Mouse (Mus musculus): ENCODE results near the gene Fkbpl. TPM values are rescaled to one million over a fixed set of nuclear protein-coding genes. Genes with fewer than 3 reads are reported as not detected.

The Fkbpl gene
- total and polyA plus RNA-seq, 3 experiments: 6.4 to 7.0 TPM; not detected in 1

DNA sequence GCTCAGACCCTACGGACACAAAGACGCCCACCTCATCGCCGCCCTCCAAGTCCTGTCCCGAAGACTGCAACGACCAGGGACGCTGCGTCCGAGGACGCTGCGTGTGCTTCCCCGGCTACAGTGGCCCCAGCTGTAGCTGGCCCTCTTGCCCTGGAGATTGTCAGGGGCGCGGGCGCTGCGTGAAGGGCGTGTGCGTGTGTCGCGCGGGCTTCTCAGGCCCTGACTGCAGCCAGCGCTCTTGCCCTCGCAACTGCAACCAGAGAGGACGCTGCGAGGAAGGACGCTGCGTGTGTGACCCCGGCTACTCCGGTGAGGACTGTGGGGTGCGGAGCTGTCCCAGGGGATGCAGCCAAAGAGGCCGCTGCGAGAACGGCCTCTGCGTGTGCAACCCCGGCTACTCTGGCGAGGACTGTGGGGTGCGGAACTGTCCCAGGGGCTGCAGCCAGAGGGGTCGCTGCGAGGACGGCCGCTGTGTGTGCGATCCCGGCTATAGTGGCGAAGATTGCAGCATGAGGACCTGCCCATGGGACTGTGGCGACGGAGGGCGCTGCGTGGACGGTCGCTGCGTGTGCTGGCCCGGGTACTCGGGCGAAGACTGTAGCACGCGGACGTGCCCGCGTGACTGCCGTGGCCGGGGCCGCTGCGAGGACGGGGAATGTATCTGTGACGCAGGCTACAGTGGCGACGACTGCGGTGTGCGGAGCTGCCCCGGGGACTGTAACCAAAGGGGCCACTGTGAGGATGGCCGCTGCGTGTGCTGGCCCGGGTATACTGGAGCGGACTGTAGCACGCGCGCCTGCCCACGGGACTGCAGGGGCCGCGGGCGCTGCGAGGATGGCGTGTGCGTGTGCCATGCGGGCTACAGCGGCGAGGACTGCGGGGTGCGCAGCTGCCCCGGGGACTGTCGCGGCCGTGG lies 26.8 kb downstream of the Fkbpl start:
- no peak for TF ChIP-seq ELF1 (IDR thresholded peaks at IDR 0.05; ENCODE audit: low read depth, low read length)
- TF ChIP-seq POLR2AphosphoS5 (IDR thresholded peaks at IDR 0.05; ENCODE audit: borderline replicate concordance, low read depth, low read length): no peak
- no peak for TF ChIP-seq NELFE (IDR thresholded peaks at IDR 0.05; ENCODE audit: low read depth, low read length)
- no peak for TF ChIP-seq E2F4 (IDR thresholded peaks at IDR 0.05; ENCODE audit: borderline replicate concordance, low read depth, low read length)
- no peak for TF ChIP-seq SIN3A (IDR thresholded peaks at IDR 0.05; ENCODE audit: low read length)
- no peak for TF ChIP-seq TBP (IDR thresholded peaks at IDR 0.05; ENCODE audit: low read depth, low read length)
- no peak for TF ChIP-seq GATA1 (IDR thresholded peaks at IDR 0.05; ENCODE audit: low read depth, low read length)
- TF ChIP-seq JUND (IDR thresholded peaks at IDR 0.05; ENCODE audit: low read depth, low read length): no peak
- no peak for TF ChIP-seq SMC3 (IDR thresholded peaks at IDR 0.05; ENCODE audit: low read depth, low read length)
- TF ChIP-seq ETS1 (IDR thresholded peaks at IDR 0.05; ENCODE audit: low read depth, low read length): no peak
- TF ChIP-seq MEF2A (IDR thresholded peaks at IDR 0.05; ENCODE audit: extremely low read depth, insufficient replicate concordance, low read depth, low read length, poor library complexity, severe bottlenecking): no peak
- no peak for TF ChIP-seq MYB (IDR thresholded peaks at IDR 0.05; ENCODE audit: low read depth, low read length)
- DNase-seq (ENCODE audit: low read depth, low spot score): no peak
- Histone ChIP-seq H3K4me1 (ENCODE audit: control insufficient read depth in 1 of 2, insufficient read depth in 2 of 2, low read length in 2 of 2) (no peaks in the 10 kb centered on the region), H3K27me3 (ENCODE audit: control insufficient read depth in 1 of 2, insufficient read depth in 2 of 2, low read length in 2 of 2) (no peaks in the 10 kb centered on the region), H3K79me2 (ENCODE audit: control insufficient read depth, insufficient read depth, low read length, poor library complexity) (no peaks in the 10 kb centered on the region), H3K36me3 (ENCODE audit: control insufficient read depth in 1 of 2, insufficient read depth in 2 of 2, low read length in 2 of 2) (no peaks in the 10 kb centered on the region), H3K9ac (ENCODE audit: control insufficient read depth, low read depth, low read length, poor library complexity, severe bottlenecking) (no peak overlapping the region), H3K4me3 (ENCODE audit: control insufficient read depth in 1 of 2, insufficient read depth in 1 of 2, low read depth in 2 of 2, low read length in 2 of 2) (no peak overlapping the region), H3K27ac (ENCODE audit: control insufficient read depth, low read depth, low read length) (no peak overlapping the region), H3K9me3 (replicated peaks; ENCODE audit: insufficient read depth, low read length) (no peaks in the 10 kb centered on the region)

DNA sequence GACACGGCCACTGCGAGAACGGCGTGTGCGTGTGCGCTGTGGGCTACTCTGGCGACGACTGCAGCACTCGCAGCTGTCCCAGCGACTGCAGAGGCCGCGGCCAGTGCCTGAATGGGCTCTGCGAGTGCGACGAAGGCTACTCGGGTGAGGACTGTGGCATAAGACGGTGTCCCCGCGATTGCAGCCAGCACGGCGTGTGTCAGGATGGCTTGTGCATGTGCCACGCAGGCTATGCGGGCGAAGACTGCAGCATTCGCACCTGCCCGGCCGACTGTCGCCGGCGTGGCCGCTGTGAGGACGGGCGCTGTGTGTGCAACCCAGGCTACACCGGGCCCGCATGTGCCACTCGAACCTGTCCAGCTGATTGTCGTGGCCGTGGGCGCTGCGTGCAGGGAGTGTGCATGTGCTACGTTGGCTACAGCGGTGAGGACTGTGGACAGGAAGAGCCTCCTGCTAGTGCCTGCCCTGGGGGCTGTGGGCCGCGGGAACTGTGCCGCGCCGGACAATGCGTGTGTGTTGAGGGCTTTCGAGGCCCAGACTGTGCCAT lies 27.8 kb downstream of the Fkbpl start:
- H3K9me3 ChIP-seq (replicated peaks; ENCODE audit: insufficient read depth, low read length): no peaks in the 10 kb centered on the region
- no peaks in the 10 kb centered on the region for H3K27me3 ChIP-seq (ENCODE audit: control insufficient read depth in 1 of 2, insufficient read depth in 2 of 2, low read length in 2 of 2)
- no peaks in the 10 kb centered on the region for H3K36me3 ChIP-seq (ENCODE audit: control insufficient read depth in 1 of 2, insufficient read depth in 2 of 2, low read length in 2 of 2)
- no peak for DNase-seq (ENCODE audit: low read depth, low spot score)
- H3K9ac ChIP-seq (ENCODE audit: control insufficient read depth, low read depth, low read length, poor library complexity, severe bottlenecking): no peak overlapping the region
- H3K4me1 ChIP-seq (ENCODE audit: control insufficient read depth in 1 of 2, insufficient read depth in 2 of 2, low read length in 2 of 2): no peaks in the 10 kb centered on the region
- TF ChIP-seq CHD1 (IDR thresholded peaks at IDR 0.05; ENCODE audit: low read depth, low read length): no peak
- TF ChIP-seq ZNF384 (IDR thresholded peaks at IDR 0.05; ENCODE audit: low read depth, low read length): no peak
- no peak for TF ChIP-seq MAFK (IDR thresholded peaks at IDR 0.05; ENCODE audit: borderline replicate concordance, low read depth, low read length)
- TF ChIP-seq CHD2 (IDR thresholded peaks at IDR 0.05; ENCODE audit: low read length): no peak
- TF ChIP-seq RAD21 (IDR thresholded peaks at IDR 0.05; ENCODE audit: low read depth, low read length): no peak
- no peak for TF ChIP-seq SIN3A (IDR thresholded peaks at IDR 0.05; ENCODE audit: low read length)
- no peak for TF ChIP-seq NELFE (IDR thresholded peaks at IDR 0.05; ENCODE audit: low read depth, low read length)
- TF ChIP-seq MXI1 (IDR thresholded peaks at IDR 0.05; ENCODE audit: low read depth, low read length): no peak
- TF ChIP-seq HCFC1 (IDR thresholded peaks at IDR 0.05; ENCODE audit: low read depth, low read length): no peak
- no peak for TF ChIP-seq ZKSCAN1 (IDR thresholded peaks at IDR 0.05; ENCODE audit: low read depth, low read length)
- no peak for TF ChIP-seq NRF1 (IDR thresholded peaks at IDR 0.05; ENCODE audit: insufficient read depth, low read depth, low read length, poor library complexity, severe bottlenecking)
- no peak for TF ChIP-seq EP300 (IDR thresholded peaks at IDR 0.05; ENCODE audit: low read depth in 1 of 2, low read length in 2 of 2)
- TF ChIP-seq MAZ (IDR thresholded peaks at IDR 0.05; ENCODE audit: low read depth, low read length): no peak
- TF ChIP-seq SMC3 (IDR thresholded peaks at IDR 0.05; ENCODE audit: low read depth, low read length): no peak
- no peak for TF ChIP-seq GATA1 (IDR thresholded peaks at IDR 0.05; ENCODE audit: low read depth, low read length)
- no peak for TF ChIP-seq ETS1 (IDR thresholded peaks at IDR 0.05; ENCODE audit: low read depth, low read length)
- no peak overlapping the region for H3K27ac ChIP-seq (ENCODE audit: control insufficient read depth, low read depth, low read length)
- no peak overlapping the region for H3K4me3 ChIP-seq (ENCODE audit: control insufficient read depth in 1 of 2, insufficient read depth in 1 of 2, low read depth in 2 of 2, low read length in 2 of 2)
- H3K79me2 ChIP-seq (ENCODE audit: control insufficient read depth, insufficient read depth, low read length, poor library complexity): no peaks in the 10 kb centered on the region
